Mouse (Mus musculus) cerebellum, adult 11 months (tissue): ENCODE measurements at regions not wholly inside any gene's neighbourhood (a gene's known extent, or its start where the extent isn't known, plus 50 kb on each side); places are given as distances from the start of the nearest gene placed in this dataset.
A peak's percentile ranks its signal among the peaks of the same experiment; 100 is the strongest.
"Not testable (repeated sequence)": the region's sequence is repeated elsewhere in the genome, so short reads cannot be mapped to it uniquely, and the experiment has no call there.

Source experiments
- DNase-seq: peaks from one replicate; pipeline ENCODE4 v3.0.0; 2022

- no peak for DNase-seq
These were observed 659.9 kb upstream of the Kcnd2 start for GRCm38 (mm10) chr6:20555320-20555883.

DNA sequence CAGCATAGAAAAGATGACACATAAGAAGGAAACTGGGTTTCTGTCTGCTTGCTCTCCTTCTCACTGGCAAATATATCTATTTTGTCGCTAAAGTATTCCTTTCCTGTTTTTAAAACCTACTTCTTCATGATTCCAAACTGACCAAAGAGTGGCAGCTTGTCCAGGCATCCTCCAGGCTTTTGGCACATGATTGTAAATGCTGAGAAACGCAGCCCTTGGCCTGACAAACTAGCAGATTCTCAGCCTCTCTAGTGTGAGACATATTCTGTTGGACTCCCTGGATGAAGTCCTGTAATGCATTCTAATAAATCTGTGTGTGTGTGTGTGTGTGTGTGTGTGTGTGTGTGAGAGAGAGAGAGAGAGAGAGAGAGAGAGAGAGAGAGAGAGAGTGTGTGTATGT, 642.7 kb upstream of the Kcnd2 start:
- DNase-seq, result no peak

- no peak for DNase-seq
These were observed 640.6 kb upstream of the Kcnd2 start for GRCm38 (mm10) chr6:20574734-20575133.

GRCm38 (mm10) chr6:20598783-20599182, 616.5 kb upstream of the Kcnd2 start:
- no peak for DNase-seq

DNA sequence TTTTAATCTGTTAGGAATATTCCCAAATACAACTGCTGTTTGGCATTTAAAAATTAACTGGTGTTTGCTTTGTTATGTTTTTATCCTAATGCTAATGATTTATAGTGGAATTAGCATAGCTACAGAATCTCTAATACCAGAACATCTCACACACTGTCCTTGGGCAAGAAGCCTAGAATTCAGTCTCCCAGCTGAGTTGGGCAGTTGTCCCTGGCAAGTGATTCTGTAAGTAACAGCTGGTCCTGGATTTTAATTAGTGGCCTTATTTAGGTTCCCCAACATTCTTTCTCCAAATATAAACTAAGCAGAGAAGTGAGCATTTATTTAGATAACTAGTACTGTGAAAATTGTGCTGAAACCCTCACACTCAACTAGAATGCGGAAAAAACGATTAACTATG, 611.1 kb upstream of the Kcnd2 start:
- DNase-seq, result peak; percentile 86

- no peak for DNase-seq
These were observed 594.8 kb upstream of the Kcnd2 start for GRCm38 (mm10) chr6:20620476-20620875.

- DNase-seq, result no peak
These were observed 588.9 kb upstream of the Kcnd2 start for GRCm38 (mm10) chr6:20626382-20626781.

GRCm38 (mm10) chr6:20627071-20627470, 588.2 kb upstream of the Kcnd2 start:
- DNase-seq, result no peak

- peak; percentile 63 for DNase-seq
These were observed 575.0 kb upstream of the Kcnd2 start for GRCm38 (mm10) chr6:20640301-20640700.

- DNase-seq, result peak; percentile 73
These were observed 573.9 kb upstream of the Kcnd2 start for GRCm38 (mm10) chr6:20641375-20641774.

- DNase-seq, result no peak
These were observed 573.5 kb upstream of the Kcnd2 start for GRCm38 (mm10) chr6:20641851-20642250.

DNA sequence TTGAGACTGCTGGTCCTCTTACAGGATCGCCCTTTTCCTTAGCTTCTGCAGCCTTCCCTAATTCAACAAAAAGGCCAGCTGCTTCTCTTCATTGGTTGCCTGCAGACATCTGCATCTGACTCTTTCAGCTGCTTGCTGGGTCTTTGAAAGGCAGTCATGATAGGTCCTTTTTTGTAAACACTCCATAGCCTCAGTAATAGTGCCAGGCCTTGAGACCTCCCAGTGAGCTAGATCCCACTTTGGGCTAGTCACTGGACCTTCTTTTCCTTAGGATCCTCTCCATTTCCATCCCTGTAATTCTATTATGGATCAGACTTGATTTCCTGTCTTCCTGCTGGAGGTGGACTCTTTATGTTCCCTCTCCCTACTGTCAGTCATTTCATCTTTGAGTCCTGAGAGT, 558.3 kb upstream of the Kcnd2 start:
- no peak for DNase-seq

DNA sequence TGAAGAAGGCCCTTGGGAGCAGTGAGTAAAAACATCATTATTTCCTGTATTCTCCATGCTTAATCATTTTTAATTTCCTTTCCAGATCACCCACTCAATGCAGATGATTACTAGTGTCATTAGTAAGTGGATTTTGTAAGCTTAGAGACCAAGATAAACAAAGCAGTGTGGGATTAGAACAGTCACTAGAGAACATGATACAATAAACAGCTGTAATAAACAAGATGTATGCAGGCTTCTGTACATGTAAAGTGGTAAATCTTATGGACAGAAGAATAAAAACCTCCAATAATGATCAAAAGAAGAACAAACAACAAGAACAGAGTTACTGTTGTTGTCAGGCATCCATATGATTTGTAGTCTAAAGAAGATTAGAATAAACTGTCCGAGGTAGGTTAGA, 542.1 kb upstream of the Kcnd2 start:
- no peak for DNase-seq

GRCm38 (mm10) chr6:20686447-20687238, 528.7 kb upstream of the Kcnd2 start:
- not testable (repeated sequence) for DNase-seq

GRCm38 (mm10) chr6:20687239-20687575, 528.1 kb upstream of the Kcnd2 start:
- not testable (repeated sequence) for DNase-seq

GRCm38 (mm10) chr6:20725948-20726347, 489.4 kb upstream of the Kcnd2 start:
- DNase-seq, result no peak

DNA sequence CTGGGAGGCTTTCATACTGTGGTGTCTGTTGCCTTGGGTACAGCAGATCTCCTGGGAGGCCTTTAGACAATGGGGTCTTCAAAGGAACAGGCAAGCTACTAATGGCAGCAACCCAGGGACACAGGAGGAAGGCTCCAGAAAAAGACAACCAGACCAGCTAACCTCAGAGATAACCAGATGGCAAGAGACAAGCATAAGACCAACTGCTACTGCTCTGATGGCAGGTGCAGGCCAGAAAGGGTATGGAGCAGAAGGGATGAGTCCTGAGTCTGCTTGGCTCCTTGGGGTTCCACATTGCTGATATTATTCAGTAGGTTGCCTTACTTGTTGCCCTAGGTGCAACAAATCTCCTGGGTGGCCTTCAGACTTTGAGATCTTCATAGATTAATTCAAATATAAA, 476.2 kb upstream of the Kcnd2 start:
- peak; percentile 22 for DNase-seq

GRCm38 (mm10) chr6:20740406-20740805, 474.9 kb upstream of the Kcnd2 start:
- peak; percentile 26 for DNase-seq

DNA sequence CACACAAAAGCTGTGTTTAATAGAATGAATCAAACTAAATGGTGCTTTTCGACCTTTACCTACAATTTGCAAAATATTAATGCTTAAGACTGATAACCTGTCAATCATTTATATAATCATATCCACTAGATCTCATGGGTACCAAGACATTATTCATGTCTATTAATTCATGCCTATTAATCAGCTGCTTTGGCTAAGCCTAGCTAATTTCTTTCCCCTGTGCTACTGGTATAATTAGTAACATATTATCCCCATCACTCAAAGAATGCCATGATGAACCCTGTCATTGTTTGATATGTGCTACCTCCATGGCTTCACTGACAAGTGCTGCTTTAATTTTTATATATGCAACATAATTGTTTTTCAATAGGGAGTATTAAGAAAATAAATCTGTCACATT, 474.1 kb upstream of the Kcnd2 start:
- no peak for DNase-seq

- DNase-seq, result peak; percentile 66
These were observed 458.1 kb upstream of the Kcnd2 start for GRCm38 (mm10) chr6:20757240-20757639.

DNA sequence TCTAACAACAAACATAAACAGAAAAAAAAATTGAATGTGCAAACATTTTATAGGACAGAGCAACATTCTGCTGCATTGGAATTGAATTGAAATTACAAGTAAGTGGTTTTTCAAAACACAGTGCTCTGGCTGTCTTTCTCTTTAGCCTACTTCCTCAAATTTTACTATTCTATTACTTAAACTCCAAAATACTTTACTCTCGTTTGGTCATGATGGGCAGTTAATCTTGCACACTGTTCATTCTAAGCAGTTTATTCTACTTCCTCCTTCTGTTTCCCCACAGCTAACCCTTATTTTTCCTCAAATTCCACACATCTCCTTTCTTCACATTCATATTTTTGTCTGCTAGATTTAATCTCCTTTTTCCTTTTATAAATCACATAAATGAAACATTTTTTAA, 454.0 kb upstream of the Kcnd2 start:
- no peak for DNase-seq

DNA sequence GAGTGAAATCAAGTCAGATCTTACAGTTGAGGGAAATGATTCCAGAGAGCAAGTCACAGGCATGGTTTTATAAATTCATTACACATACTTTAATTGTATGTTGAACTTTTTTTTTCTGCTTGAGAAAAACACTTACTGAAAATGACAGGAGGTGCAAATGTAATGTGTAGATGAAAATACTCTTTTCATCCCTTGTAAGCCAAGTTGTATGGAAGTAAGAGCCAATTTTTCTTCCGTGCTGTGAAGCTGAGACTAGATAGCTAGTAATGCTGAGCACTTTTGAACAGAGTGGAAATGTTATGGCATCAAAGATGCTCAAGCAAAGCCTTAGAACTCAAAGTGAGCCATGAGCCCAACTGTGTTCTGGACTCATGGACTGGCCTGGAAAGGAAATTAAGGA, 439.4 kb upstream of the Kcnd2 start:
- no peak for DNase-seq
